Mouse (Mus musculus): ENCODE data around the gene Pdgfra.
A peak's percentile ranks its signal among the peaks of the same experiment; 100 is the strongest.

Gene Pdgfra

GRCm38 (mm10) chr5:75209966-75210365 is 57.9 kb downstream of the Pdgfra start:
- DNase-seq (ENCODE audit: low read depth): peak; percentile 29

- no peak for DNase-seq (ENCODE audit: low read depth)
Observed at GRCm38 (mm10) chr5:75214520-75214919, 62.4 kb downstream of the Pdgfra start.

- DNase-seq (ENCODE audit: low read depth): no peak
Observed at GRCm38 (mm10) chr5:75214929-75215328, 62.8 kb downstream of the Pdgfra start.

- no peak for DNase-seq (ENCODE audit: low read depth)
Observed at GRCm38 (mm10) chr5:75215678-75216256, 63.7 kb downstream of the Pdgfra start.

- no peak for DNase-seq (ENCODE audit: low read depth)
Observed at GRCm38 (mm10) chr5:75221610-75222009, 69.5 kb downstream of the Pdgfra start.

GRCm38 (mm10) chr5:75222491-75223265 is 70.6 kb downstream of the Pdgfra start:
- DNase-seq (ENCODE audit: low read depth): no peak

GRCm38 (mm10) chr5:75238363-75238762 is 86.3 kb downstream of the Pdgfra start:
- peak; percentile 14 for DNase-seq (ENCODE audit: low read depth)

GRCm38 (mm10) chr5:75238928-75239777 is 87.1 kb downstream of the Pdgfra start:
- no peak for DNase-seq (ENCODE audit: low read depth)

- no peak for DNase-seq (ENCODE audit: low read depth)
Observed at GRCm38 (mm10) chr5:75247070-75247740, 95.1 kb downstream of the Pdgfra start.

Data from c-Kit-positive CD71-negative TER-119-negative erythroid progenitor cells, embryonic 14.5 days (primary cell).